Mouse (Mus musculus): ENCODE results near the gene Aldh2. TPM values are rescaled to one million over a fixed set of nuclear protein-coding genes. Genes with fewer than 3 reads are reported as not detected.

Gene Aldh2
- polyA plus RNA-seq, 1 experiment = 151 TPM

GRCm38 (mm10) chr5:121597332-121597731 lies 3.7 kb upstream of the Aldh2 start:
- no peak for TF ChIP-seq GATA1 (IDR thresholded peaks at IDR 0.05; ENCODE audit: low read length)

- no peak for TF ChIP-seq GATA1 (IDR thresholded peaks at IDR 0.05; ENCODE audit: low read length)
Observed at GRCm38 (mm10) chr5:121596226-121596625, 2.6 kb upstream of the Aldh2 start.

- TF ChIP-seq GATA1 (IDR thresholded peaks at IDR 0.05; ENCODE audit: low read length) = no peak
Observed at GRCm38 (mm10) chr5:121595758-121596157, 2.1 kb upstream of the Aldh2 start.

- no peak for TF ChIP-seq GATA1 (IDR thresholded peaks at IDR 0.05; ENCODE audit: low read length)
Observed at GRCm38 (mm10) chr5:121594714-121595313, 1.2 kb upstream of the Aldh2 start.

GRCm38 (mm10) chr5:121592816-121593407 lies 712 bp downstream of the Aldh2 start:
- TF ChIP-seq GATA1 (IDR thresholded peaks at IDR 0.05; ENCODE audit: low read length) = no peak

GRCm38 (mm10) chr5:121592064-121592815 lies 1.4 kb downstream of the Aldh2 start:
- TF ChIP-seq GATA1 (IDR thresholded peaks at IDR 0.05; ENCODE audit: low read length) = no peak

- no peak for TF ChIP-seq GATA1 (IDR thresholded peaks at IDR 0.05; ENCODE audit: low read length)
Observed at GRCm38 (mm10) chr5:121591417-121592063, 2.1 kb downstream of the Aldh2 start.

GRCm38 (mm10) chr5:121589928-121590327 lies 3.7 kb downstream of the Aldh2 start:
- no peak for TF ChIP-seq GATA1 (IDR thresholded peaks at IDR 0.05; ENCODE audit: low read length)

GRCm38 (mm10) chr5:121586400-121587039 lies 7.1 kb downstream of the Aldh2 start:
- TF ChIP-seq GATA1 (IDR thresholded peaks at IDR 0.05; ENCODE audit: low read length) = no peak

- TF ChIP-seq GATA1 (IDR thresholded peaks at IDR 0.05; ENCODE audit: low read length) = no peak
Observed at GRCm38 (mm10) chr5:121585699-121586098, 7.9 kb downstream of the Aldh2 start.

- no peak for TF ChIP-seq GATA1 (IDR thresholded peaks at IDR 0.05; ENCODE audit: low read length)
Observed at GRCm38 (mm10) chr5:121585005-121585404, 8.6 kb downstream of the Aldh2 start.

- TF ChIP-seq GATA1 (IDR thresholded peaks at IDR 0.05; ENCODE audit: low read length) = no peak
Observed at GRCm38 (mm10) chr5:121583765-121584501, 9.7 kb downstream of the Aldh2 start.

- TF ChIP-seq GATA1 (IDR thresholded peaks at IDR 0.05; ENCODE audit: low read length) = no peak
Observed at GRCm38 (mm10) chr5:121581945-121582344, 11.7 kb downstream of the Aldh2 start.

GRCm38 (mm10) chr5:121576927-121577488 lies 16.6 kb downstream of the Aldh2 start:
- no peak for TF ChIP-seq GATA1 (IDR thresholded peaks at IDR 0.05; ENCODE audit: low read length)

GRCm38 (mm10) chr5:121575867-121576266 lies 17.8 kb downstream of the Aldh2 start:
- no peak for TF ChIP-seq GATA1 (IDR thresholded peaks at IDR 0.05; ENCODE audit: low read length)

All from G1E-ER4 (cell line).